Mouse (Mus musculus) bone marrow macrophage, adult 2 months (primary cell): ENCODE results near the gene Gm11639.

Experiments
- CTCF ChIP-seq: IDR thresholded peaks from 2 replicates; pipeline ENCODE4 v1.5.1; 2012; ENCODE audit warnings: low read depth, mild to moderate bottlenecking, low read length, moderate library complexity
- POLR2A ChIP-seq: IDR thresholded peaks from 2 replicates; pipeline ENCODE4 v1.6.1; 2012; ENCODE audit warnings: mild to moderate bottlenecking, low read depth, low read length, borderline replicate concordance

- TF ChIP-seq CTCF (no peak), POLR2A (no peak)
Observed at GRCm38 (mm10) chr11:105164516-105165510, 479.3 kb downstream of the Gm11639 start.
